Mouse (Mus musculus) T-helper 2 cell (primary cell): ENCODE data around the gene Ptn.

Experiments used
- in situ Hi-C: fragments of 300-600 bp; cut with MboI, MseI; formaldehyde crosslinking; loops from one replicate; pipeline ENCODE4 v1.15.1; 2025; ENCODE audit warnings: high pct_unique_total_duplicates

Ptn gene

DNA sequence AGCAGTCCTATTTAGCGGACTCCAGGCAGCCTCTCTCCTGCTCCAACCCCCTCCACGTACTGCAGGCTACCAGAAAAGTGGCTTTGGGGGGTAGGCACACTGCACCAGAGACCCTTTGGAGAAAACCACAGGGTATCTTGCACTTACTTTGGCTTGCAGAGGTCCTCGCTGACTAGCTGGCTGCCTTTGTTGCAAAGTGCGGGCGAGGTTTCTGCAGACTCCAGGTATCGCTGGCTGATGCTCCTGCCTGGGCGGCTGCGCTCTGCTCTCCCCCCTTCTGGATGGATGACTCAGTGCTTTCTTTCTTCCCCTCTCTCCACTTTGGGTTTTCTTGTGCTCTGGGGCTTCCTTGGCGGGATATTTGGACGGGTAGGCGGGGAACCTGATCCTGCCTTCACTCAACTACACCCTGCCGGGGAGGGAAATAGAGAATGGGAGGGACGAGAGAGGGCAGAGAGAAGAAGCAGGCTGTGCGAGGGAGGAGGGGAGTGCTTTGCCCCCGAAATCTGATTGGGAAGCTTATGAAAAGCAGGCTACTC lies at the start of gene Ptn:
TSS of gene Ptn (minus strand) at position 474 of the 539 bp plus-strand sequence.
- in situ Hi-C loops: loop anchor here (10.0 kb wide), 1 partner anchor 965 kb away; no protein-coding TSS in a partner anchor

DNA sequence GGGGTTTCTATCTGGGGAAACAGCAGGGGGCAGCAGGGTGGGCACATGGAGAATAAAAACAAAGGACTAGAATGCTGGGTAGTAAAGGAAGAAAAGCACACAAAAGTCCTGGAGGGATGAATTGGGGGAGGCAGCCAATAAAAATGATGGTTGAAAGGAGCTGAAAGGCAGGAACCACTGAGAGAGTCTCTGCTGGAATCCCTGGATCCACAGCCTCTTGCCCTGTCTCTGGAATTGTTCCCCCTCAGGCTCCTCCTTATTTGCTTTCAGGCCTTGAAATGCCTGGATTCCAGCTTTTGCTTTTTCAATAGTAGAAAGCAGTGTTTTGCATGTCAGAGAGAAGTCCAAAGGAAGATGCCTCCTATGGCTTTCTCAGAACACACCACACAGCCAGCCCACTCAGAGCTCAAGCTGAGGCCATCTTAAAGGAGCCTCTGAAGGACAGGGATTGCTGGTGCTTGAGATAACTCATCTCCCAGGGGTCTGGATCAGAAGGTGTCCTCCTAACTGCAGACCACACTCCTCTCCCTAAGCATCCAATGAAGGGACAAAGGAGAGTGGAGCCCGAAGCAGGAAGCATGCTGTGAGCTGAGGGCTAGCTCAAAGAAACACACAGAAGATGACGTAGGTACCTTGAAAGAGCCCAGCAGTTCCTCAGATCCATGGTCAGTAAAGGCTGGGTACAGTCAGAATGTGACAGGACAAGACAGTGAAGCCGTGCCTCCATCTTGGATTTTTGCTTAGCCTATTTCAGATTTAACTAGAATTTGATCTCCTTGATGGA lies 48.4 kb upstream of the Ptn start:
- in situ Hi-C loops: no loop called here

DNA sequence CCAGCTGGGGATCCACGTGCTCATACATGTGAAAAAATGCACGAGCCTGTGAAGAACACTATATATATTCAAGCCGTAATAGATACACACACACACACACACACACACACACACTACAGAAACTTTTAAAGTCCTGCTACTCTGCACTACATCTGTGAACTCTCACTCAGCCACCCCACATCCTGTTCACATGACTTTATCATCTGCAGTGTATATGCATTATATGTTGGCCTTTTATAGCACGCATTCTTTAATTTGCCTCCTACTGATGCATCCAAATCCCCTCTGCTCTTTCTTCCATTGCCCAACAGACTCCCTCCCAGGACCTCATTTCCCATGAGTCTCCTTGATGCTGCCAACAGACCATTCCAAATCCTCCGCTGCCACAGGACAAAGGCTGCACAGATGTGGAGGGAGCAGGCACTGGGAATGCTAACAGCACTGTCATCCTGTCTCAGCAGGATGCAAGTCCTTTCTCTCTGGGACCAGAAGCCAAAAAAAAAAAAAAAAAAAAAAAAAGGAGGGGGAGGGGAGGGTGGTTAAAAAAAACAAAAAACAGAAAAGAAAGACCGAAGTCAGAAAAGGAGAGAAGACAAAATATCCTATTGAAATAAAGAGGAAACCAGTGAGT lies 47.7 kb upstream of the Ptn start:
- in situ Hi-C loops: no loop called here

DNA sequence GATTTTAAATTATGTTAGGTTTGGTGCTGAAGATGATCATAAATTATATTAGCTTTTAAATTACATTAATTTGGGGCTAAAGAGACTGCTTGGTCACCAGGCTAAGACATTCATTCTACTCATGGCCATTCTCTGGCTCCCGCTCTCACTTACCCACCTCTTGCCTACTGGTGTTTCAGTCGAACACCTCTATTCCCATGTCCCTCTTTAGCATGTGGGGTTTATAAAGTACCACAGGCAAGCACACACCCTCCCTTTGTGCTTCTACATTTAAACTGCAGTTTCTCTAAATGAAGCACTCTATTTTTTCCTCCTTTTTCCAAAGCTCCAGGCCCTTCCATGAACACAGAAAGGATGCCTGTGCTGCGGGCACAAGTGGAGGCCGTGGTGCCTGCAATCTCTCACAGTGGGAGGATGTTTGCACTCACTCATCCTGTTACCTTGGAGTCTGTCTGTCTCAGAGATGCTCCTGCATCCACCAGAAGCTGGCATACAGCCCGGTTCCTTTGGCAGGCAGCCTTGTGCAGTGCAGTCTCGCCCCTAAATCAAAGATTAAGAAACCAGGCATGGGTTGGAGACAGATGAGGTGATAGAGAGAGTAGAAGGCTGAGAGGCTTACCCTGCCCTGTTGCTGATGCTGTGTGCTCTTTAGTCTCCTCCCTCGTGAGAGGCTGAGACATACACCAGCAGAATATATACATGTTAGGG lies 40.6 kb upstream of the Ptn start:
- in situ Hi-C loops: no loop called here

DNA sequence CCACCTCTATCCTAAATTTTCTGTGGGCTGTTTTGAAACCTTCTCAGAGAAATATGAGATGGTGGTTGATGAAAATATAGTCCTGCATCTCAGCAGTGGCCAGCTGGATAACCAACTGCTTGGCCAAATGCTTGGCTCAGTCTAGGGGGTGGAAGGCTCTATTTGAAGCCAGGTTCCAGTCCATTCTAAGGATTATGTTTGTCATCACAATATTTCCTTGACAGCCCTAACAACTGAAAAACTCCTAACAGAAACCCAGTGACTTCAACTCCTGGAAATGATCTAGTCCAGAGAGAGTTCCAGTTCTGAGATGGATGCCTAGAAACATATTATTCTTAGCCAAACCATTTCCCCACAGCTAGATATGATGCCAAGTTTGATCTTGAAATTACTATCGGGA lies 35.3 kb upstream of the Ptn start:
- in situ Hi-C loops: no loop called here

DNA sequence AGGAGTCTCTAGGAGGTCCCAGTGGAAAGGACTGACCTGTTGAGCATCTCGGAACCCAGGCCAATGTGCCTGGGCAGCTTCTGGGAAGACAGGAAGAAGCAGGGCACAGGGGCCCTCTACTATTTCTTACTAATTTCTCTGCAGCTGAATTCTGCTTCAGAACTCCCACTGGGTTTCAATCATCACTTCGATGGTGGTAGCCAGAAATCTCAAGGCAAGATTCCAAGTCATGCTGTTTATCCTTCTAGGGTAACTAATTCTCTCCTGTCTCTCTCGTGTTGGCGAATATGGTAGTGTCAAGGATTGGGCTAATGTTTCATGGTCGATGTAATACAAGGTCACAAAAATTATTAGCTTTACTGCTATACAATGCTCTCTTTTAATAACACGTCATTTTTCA lies 34.2 kb upstream of the Ptn start:
- in situ Hi-C loops: no loop called here

DNA sequence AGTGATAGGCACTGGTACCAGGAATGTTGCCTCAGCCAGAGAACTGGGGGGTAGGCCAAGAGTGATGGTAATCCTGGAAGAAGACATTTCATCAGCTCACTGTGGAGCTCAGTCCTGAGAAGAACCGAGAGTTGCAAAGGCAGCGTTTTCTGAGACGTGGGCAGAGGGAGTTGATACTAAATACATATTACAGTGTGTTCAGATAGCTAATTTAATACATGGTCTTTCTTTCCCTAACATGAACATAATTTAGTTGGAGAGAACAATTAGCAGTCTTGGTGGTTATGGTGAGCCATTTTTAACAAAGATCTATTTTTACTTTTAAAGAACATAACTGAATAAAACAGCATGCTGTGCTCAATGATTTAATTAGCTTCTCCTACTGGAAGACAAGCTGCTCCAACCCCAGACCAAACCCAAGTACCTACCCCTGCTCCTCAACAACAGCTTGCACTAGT lies 33.0 kb upstream of the Ptn start:
- in situ Hi-C loops: no loop called here

DNA sequence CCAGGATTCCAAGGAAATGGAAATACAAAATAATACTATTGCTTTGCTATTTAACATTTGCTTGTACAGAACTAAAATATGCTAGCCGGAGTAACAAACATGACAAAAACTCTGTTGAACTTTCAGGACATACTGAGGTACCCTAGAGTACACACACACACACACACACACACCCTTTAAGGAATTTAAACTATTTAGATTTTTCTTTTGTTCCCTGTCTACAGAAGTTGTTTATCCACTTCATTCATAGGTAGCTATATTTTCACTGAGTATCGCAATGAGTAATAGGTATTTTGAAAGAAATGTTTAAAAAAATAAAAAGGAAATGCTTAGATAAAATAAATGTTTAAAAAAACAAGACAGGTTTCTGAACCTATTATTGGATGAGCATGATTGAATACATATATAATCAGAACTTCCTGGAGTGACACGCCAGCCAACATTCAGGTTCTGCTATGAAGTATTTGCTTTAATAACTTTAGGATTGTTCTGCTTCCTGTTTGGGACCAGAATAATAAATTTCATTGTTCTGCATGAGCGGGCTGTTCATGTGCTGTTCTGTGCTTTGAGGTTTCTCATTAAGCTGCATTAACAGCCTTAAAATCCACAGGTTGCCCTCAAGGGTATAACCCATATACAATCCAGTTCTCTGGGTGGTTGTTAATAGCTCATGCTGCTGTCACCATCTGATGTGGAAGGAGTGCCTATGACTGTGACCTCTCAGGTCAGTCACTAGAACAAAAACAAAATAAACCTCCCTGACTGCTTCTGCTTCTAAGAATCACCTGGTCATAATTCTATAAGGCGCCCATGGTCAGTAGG lies 32.3 kb upstream of the Ptn start:
- in situ Hi-C loops: no loop called here

DNA sequence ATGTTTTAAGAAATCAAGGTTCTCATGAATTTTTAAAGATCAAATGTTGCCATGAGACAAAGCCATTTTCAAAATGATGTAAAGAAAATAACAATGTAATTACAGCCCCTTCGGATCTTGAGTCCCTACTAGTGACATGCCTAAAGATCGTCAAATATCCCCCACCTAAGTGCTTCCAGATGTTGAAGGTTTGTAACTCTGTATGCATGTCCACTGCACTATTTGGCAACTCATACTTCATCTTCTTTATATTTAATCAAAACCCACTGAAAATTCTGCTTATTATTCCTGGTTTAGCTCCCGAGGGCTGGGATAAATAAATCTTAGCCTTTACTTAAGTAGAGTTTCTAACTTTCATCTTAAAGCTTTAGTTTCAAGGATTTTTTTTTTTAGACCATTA lies 31.7 kb upstream of the Ptn start:
- in situ Hi-C loops: no loop called here

DNA sequence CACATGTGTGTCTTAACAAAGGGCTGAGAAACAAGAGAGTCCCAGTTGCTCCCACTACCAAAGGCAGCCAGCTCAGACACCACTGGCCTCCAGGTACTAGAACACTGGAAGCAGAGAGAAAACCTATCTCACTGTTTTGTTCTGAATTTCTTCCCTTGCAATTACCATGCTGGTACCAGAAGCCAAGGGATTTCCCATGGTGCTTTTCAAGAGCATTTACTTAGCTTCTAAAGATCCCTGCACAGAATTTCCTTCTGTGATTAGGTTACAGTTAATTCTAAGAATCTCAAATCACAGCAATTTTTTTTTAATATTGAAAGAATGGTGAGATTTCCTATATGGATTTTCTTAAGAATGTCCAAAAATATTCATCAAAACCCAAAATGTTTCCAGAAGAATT lies 31.2 kb upstream of the Ptn start:
- in situ Hi-C loops: no loop called here

DNA sequence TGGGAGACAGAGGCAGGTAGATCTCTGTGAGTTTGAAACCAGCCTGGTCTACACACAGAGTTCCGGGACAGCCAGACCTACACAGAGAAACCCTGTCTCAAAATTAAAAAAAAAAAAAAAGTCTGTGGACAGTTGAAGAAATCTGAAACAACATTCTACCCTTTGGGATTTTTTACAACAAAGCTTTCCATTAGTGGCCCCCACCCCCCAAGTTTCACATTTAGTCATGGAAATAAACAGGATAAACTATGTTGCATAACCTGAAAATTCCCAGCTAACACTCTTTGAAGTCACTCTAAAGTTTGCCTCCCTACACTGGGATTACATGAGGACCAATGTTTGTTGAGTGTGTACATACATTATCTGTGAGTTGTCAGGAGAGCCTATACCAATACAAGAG lies 28.7 kb upstream of the Ptn start:
- in situ Hi-C loops: no loop called here

DNA sequence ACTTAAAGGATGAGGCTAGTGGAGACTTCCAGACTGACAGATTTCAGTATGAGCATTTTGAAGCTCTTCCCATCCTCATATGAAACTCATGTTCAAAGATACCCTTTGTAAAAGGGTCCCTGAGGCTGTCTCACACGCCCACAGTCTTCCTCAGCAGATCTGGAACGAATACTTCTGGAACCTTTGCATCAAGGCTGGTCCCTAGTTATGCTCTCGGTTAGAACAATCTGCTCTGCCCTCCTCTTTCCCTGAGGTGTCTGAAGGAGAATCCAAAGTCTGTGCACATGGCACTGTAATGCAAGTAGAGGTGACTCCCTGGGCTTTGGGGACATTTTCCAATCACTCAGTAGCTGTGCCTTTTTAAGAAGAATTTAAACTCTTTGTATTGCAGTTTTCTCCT lies 25.3 kb upstream of the Ptn start:
- in situ Hi-C loops: no loop called here

DNA sequence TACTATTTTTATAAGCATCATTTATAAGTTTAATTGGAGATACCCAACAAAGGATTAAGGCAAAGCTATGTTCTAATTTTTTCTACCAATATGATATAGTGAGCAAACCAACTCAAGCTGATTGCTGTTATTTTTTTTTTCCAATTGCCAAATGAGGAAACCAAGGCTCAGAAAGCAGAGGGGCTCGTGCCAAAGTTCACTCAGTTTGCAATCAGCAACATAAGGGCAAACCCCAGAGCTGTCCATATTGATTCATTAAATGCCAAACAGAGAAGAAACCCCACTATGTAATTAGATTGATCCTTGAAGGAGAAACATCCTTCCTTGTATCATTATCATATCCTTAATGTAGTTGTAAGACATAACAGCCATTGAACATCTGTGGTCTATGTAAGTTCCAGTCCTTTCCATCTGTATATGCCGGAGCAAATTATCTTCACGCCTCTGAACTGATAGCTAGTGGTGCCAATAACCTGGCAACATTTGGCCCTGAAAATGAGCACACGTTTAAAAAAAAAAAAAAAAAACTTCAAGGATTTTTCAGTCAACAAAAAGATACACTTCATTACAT lies 24.8 kb upstream of the Ptn start:
- in situ Hi-C loops: no loop called here

DNA sequence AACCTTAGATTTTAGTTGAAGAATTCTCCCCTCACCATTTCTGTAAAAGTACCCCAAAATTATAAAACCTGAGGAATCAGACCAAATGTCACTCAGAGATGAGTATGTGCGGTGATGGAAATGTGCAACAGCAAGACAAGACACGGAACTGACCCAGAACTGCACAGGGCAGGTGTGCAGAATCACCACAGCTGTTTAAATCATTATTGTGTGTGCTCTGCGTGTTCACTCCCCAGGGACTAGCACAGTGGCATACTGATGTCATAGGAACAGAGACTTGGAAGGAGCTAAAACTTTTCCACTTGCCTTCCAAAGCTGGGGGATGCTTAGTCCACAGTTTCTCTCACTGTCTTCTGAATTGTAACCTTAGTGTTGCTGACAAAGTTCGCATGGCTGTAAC lies 22.7 kb upstream of the Ptn start:
- in situ Hi-C loops: no loop called here

DNA sequence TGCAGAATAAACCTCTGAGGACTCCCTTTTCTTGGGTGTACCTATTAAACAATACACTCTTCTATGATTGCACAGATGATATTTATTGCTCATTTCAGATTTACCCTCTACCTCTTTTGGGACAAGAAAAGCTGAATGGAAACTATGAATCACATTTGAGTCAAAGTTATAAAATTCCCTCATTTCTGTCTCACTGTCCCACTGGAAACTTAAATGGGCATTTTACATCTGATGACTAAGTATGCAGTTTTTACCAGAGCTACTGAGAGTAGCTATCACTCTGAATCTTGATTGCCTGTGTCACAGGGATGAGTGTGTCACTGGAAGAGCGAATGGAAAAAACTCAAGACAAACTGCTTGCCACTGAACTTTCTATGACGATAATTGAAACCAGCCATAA lies 22.2 kb upstream of the Ptn start:
- in situ Hi-C loops: no loop called here

DNA sequence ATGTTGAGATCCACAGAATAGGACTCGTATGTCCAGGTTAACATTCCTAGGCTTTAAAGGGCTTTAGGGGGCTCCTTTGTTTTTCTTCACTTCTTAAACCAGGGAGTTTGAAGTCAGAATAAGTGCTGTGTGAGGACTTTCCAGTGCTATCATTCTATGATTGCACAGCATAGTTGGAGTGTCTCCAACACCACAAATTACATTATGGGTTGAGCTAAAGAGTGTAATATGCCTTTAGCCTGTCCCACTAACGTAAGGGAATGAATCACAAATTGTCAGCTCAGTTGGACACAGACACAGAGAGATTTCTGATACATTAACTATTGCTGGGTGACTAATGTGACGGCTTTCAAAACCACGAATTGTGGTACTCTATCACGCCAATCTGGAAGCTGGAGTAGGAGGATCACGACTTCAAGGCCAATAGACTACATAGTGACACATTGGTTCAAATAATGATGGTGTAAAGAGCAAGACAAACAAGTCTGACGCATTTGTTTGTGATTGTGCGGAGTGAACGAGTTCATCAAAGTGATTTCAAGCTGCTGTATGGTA lies 20.4 kb upstream of the Ptn start:
- in situ Hi-C loops: no loop called here

DNA sequence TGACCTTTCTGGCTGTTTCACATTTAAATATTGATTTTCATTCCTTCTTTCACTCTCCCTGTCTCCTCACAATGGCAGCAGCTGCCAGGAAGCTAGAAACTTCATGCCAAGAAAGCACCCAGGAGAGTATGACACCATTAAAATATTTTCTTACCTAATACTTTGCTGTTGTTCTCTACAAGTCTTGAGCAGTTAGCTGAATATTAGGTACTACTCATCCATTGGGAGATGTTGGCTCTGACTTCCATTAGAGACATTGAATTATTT lies 9.7 kb upstream of the Ptn start:
- in situ Hi-C loops: no loop called here

DNA sequence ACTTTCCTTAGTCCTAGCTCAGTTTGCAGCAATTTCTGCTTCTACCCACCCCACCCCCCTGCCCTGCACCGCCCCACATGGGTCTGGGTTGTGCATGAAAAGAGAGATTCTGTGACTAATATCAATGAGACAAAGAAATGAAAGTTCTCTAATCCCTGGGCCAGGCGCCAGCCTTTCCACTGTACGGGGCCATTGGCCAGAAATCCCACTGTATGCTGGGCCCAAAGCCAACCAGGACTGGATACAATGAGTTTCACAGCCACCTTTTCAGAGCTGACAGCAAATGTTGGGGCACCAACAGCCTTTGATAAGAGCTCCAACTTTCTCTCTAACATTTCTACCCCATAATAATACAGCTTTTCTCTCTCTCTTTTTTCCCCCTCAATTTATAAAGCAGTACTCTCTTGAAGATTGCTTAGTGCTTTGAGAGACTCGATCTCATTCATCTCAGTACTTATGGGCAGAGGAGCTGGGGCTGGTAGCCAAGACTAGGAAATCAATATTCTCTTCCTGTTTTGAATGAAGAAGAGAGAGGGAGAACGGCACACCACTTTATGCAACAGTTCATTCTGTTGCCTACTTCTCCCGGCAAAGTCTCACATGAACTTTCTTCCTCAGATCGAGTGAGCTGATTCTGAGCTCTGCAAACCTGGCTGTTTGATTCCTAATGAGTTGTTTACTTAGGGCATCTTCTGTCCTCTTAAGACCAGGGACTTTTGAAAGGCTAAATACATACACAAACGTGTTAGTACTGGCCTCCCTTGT lies 9.2 kb upstream of the Ptn start:
- in situ Hi-C loops: no loop called here

DNA sequence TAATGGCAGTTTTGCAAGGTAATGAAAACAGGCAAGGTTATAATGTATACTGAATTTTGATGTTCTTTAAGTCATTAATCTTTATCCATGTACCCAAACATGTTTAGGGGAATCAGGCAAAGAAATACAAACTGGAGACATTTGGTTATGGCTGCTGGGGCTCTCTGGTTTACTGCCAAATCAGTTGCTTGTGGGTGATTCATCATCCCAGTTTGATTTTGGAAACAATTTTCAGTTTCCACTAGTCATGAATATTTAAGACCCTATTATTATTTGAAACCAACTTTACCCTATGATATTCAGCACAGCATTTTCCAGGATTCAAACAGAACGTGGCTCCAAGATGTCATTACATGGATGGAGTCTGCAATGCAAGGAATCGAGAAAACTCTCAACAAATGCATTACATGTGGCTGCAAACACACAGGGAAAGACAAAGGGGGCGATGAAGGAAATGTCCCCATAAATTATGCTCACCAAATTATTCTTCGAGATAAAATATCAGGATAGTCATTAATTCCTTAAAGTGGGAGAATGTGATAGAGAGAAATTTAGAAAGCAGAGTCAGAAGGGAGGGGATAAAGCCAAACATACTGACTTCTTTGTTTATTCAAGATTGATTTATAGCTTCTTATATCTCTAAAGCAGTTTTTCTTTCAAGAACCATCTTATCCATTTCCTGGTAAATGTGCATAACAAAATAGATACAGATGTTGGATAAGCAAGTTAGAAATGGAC lies 8.4 kb upstream of the Ptn start:
- in situ Hi-C loops: no loop called here

DNA sequence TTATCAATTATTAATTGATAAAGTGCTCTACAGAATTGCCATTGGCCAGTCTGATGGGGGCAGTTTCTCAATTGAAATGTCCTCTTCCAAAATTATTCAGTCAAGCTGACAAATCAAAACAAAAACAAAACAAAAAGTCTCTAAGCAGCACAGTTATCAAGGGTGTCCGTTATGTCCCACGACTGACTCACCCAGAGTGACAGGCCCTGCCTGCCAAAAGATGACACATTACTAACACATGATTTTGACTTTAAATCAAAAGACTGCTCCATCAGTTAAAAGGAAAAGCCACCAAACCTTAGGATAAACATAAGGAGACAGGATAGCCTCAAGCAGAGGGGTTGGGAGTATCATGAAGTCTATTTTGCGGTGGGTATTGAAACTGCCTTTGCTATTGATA lies 6.6 kb upstream of the Ptn start:
- in situ Hi-C loops: no loop called here
